Mouse (Mus musculus) forebrain, embryonic 10.5 days (tissue): ENCODE measurements at regions not wholly inside any gene's neighbourhood (a gene's known extent, or its start where the extent isn't known, plus 50 kb on each side); places are given as distances from the start of the nearest gene placed in this dataset.

ENCODE experiments used
- DNase-seq: peaks from one replicate; pipeline ENCODE4 v3.0.0-alpha.2; 2017; ENCODE audit warnings: low spot score; ENCODE audit errors: extremely low spot score
- H3K27ac ChIP-seq: fragments of 300-500 bp; sonication (generic); 2 replicates; pipeline ENCODE4 v1.5.1; 2016; ENCODE audit warnings: mild to moderate bottlenecking
- H3K27me3 ChIP-seq: fragments of 300-500 bp; sonication (generic); 2 replicates; pipeline ENCODE4 v1.6.1; 2016; ENCODE audit warnings: mild to moderate bottlenecking; ENCODE audit not compliant: poor library complexity, severe bottlenecking
- H3K36me3 ChIP-seq: fragments of 300-500 bp; sonication (generic); replicated peaks from 2 replicates; pipeline ENCODE4 v1.6.1; 2016; ENCODE audit warnings: mild to moderate bottlenecking, moderate library complexity
- H3K4me1 ChIP-seq: fragments of 300-500 bp; sonication (generic); 2 replicates; pipeline ENCODE4 v1.6.1; 2016
- H3K4me3 ChIP-seq: fragments of 300-500 bp; sonication (generic); 2 replicates; pipeline ENCODE4 v1.5.1; 2016; ENCODE audit warnings: mild to moderate bottlenecking, moderate library complexity
- H3K9me3 ChIP-seq: fragments of 300-500 bp; sonication (generic); 2 replicates; pipeline ENCODE4 v1.6.1; 2016; ENCODE audit warnings: mild to moderate bottlenecking, moderate library complexity
- WGBS: fragments of 180-500 bp; shearing (Covaris S2); methylation state at CpG from one replicate; pipeline ENCODE4 v1.1.7; 2016; 5-methylcytosine and 5-hydroxymethylcytosine counted together

DNA sequence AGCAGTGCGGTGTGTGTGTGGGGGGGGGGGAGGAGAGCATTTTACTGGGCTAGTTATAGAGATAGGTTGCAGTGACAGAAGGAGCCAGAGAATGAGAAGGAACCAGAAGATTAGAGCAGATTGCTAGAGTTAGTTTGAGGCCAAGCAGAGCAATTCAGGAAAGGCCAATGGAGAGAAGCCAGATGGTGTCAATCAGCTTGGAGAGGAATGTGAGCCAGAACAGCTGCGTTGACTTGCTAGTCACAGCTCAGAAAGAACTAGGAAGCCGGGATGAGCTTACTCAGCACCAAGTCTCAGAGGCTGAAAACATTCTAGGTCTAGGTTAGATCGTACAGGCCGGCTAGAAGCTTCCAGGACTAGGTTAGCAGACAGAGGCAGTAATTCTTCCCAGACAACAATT, 140.6 kb downstream of the Sp3 start:
- peak; percentile 9 for DNase-seq
- no peak overlapping the region for H3K27ac ChIP-seq
- H3K4me3 ChIP-seq = no peak overlapping the region
- no peaks in the 10 kb centered on the region for H3K9me3 ChIP-seq
- WGBS = 82% methylated on average over 5 of the region's 5 CpGs
- H3K4me1 ChIP-seq = peaks cover 20% of the 10 kb centered on the region; the same call in 1 of the 2 replicates
- H3K36me3 ChIP-seq = no peaks in the 10 kb centered on the region
- H3K27me3 ChIP-seq = no peaks in the 10 kb centered on the region

DNA sequence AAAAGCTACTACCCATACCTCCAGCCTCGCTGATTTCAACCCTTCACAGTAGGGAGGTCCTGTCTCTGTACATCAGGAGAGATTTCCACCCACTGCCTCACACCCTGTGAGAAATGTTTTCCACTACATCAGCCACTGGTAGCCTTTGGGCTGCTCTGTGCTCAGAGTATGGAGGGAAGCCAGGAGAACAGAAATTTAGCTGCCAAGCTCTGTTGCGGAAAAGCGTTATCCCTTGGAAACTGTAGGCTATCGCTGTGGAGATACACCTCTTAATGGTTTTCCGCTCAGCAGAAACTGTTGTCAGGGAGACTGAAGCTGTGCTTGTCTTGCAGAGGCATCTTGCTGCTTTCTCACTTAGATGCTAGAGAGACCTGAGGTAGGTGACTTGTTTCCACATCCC, 138.9 kb downstream of the Sp3 start:
- DNase-seq = no peak
- H3K27ac ChIP-seq = no peak overlapping the region
- H3K4me3 ChIP-seq = no peak overlapping the region
- 90% methylated on average over 5 of the region's 5 CpGs for WGBS
- peaks cover 20% of the 10 kb centered on the region; the same call in 1 of the 2 replicates for H3K4me1 ChIP-seq
- no peaks in the 10 kb centered on the region for H3K27me3 ChIP-seq
- no peaks in the 10 kb centered on the region for H3K36me3 ChIP-seq
- H3K9me3 ChIP-seq = no peaks in the 10 kb centered on the region

DNA sequence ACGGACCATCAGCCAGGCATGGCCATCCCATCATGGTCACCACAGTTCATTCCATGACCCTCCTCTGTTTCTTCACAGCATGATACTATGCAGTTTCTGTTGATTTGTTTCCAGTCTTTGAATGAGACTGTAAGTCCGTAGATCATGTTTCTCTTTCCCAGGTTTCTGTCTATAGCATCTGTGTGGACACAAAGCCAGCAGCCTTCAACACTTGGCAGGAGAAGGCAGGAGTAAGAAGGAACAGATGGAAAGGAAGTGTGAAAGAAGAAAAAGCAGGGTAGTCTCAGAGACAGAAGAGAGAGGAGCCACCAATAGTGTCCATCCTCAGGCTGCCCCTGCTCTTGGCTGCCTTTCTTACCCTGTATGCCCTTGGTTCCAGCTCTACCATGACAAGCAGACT, 136.6 kb downstream of the Sp3 start:
- WGBS = 90% methylated on average over 2 of the region's 2 CpGs
- H3K27me3 ChIP-seq = no peaks in the 10 kb centered on the region
- DNase-seq = peak; percentile 5
- H3K4me3 ChIP-seq = no peak overlapping the region
- no peaks in the 10 kb centered on the region for H3K36me3 ChIP-seq
- H3K9me3 ChIP-seq = no peaks in the 10 kb centered on the region
- peaks cover 8% of the 10 kb centered on the region; the same call in 1 of the 2 replicates for H3K4me1 ChIP-seq
- H3K27ac ChIP-seq = no peak overlapping the region

DNA sequence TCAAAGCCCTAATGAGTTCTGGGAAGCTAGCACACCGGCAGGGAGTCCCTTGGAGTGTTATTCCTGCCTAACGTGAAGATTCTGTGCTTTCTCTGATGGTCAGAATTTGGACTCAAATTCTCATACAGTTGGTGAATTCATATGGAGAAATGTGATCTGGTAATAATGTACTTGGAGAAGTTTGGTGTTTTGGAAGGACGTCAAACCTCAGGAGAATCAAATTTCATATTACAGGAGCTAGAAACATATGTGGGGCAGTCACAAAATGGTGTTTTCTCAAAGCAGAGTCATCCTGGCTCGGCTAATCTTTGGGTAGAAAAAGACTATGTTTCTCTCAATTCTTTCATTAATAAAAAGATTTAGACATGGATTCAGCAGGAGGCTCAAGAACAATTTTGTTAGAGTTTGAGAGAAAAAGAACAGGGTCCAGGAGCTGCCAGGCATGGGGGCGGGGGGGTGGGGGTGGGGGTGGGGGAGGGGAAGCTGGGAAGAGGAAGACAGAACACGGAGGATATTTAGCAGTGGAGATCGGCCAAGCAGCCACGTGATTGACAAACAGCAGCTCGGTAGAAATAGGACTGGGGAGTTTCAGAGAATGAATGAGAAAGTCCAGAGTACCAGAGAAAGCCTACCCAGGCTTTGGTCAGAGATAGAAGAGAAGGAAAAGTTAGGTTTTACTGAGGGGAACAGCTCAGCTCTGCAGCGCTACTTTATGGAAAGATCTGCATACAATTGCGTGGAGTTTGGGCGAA, 130.6 kb downstream of the Sp3 start:
- DNase-seq = no peak
- H3K4me3 ChIP-seq = no peak overlapping the region

DNA sequence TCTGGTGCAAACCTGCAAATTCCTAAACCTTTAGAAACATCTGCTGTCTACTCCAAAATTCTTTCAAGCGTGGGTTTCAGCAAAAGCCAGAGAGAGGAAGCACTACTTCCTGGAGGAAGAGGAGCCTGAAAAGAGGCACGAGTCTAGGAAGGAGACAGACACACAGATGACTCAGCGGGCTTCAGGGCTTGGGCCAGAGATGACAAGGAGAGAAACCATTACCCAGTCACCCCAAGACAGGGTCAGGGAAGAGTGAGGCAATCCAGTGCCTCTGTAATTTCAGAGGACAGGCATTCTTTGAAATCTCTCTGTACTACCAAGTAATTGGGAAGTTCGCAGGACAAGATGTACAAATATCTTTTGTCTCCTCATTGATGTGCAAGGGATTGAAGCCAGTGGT, 127.7 kb downstream of the Sp3 start:
- no peaks in the 10 kb centered on the region for H3K27me3 ChIP-seq
- H3K4me3 ChIP-seq = no peak overlapping the region
- 81% methylated on average over 4 of the region's 4 CpGs for WGBS
- peaks cover 6% of the 10 kb centered on the region; the same call in 1 of the 2 replicates for H3K9me3 ChIP-seq
- H3K27ac ChIP-seq = no peak overlapping the region
- H3K4me1 ChIP-seq = peaks cover 17% of the 10 kb centered on the region
- H3K36me3 ChIP-seq = no peaks in the 10 kb centered on the region
- DNase-seq = no peak

More for the DNA sequence above, 130.6 kb downstream of the Sp3 start:
- Histone ChIP-seq H3K27ac (no peak overlapping the region), H3K4me1 (peaks cover 12% of the 10 kb centered on the region), H3K27me3 (no peaks in the 10 kb centered on the region), H3K36me3 (no peaks in the 10 kb centered on the region), H3K9me3 (peaks cover 6% of the 10 kb centered on the region; the same call in 1 of the 2 replicates)
- WGBS = 57% methylated on average over 12 of the region's 12 CpGs

DNA sequence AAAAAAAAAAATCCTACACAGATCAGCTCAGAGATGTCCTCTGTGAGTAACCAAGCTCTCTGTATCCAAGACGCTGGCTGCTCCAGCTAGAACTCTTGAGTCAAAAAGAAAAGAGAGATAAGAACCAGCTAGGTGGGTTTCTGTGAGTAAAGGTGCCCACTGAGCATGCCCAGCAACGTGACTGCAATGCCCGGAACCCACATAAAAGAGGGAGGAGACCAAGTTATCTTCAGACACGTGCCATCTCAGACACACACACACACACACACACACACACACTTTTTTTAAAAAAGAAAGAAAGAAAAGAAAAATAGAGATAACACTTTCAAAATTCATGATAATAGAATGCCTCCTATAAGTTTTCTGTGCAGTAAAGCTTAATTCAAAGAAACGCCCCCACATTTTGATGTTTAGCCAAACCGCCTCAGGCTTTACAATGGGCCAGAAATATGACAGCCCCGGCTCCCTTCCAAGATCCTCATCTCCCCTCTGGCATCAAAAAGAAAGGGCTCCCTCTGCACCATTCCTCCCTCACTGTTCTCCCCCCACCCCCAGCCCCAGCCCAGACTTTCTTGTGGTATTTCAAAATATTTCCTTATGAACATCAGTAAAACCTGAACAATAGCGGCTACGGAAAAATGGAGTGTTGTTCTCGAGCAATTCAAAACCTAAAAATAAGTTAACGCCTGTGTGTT, 124.8 kb downstream of the Sp3 start:
- Histone ChIP-seq H3K4me1 (0 out of 2 replicates have a peak, but pooled peaks cover 8% of the 10 kb centered on the region), H3K27ac (no peak overlapping the region), H3K27me3 (no peaks in the 10 kb centered on the region), H3K36me3 (no peaks in the 10 kb centered on the region), H3K9me3 (peaks cover 6% of the 10 kb centered on the region; the same call in 1 of the 2 replicates), H3K4me3 (no peak overlapping the region)
- DNase-seq = no peak
- WGBS = 90% methylated on average over 11 of the region's 11 CpGs

DNA sequence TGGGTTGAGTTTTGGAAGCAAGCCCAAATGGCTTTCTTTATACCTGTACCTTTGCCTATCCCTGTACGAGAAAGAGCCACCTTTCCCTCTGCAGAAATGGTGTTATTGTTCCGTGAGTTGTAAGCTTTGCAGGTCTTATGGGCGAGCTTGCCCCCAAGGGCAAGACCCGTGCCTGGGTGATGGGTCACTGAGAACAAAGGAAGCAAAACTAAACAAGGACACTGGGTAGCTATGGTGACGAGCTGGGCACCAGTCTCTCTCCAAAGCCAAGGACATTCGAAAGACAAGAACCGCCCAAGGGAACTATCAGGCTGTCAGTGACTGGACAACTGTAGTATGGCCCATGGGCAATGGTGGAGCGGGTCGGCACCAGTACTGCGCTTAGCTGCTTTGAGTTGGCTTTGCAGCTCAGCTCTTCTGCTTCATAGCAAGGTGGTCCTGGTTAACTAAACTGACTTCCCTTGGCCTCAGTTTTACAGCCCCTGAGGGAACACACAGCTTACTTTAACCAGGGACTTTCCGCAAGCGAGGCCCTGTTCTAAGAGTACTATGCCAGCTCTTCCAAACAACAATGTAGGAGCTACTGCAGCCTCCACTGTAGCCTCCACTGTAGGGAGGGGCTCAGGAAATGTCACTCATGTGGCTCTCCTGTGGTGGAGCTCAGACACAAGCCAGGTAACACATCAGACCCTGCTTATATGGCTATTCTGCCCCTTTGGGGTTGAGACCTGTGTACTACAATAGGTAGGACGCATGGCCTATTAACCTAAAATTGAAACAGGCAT, 124.1 kb downstream of the Sp3 start:
- no peak for DNase-seq
- Histone ChIP-seq H3K27me3 (no peaks in the 10 kb centered on the region), H3K4me3 (no peak overlapping the region), H3K27ac (no peak overlapping the region), H3K9me3 (peaks cover 6% of the 10 kb centered on the region; the same call in 1 of the 2 replicates), H3K4me1 (0 out of 2 replicates have a peak, but pooled peaks cover 8% of the 10 kb centered on the region), H3K36me3 (no peaks in the 10 kb centered on the region)
- 88% methylated on average over 13 of the region's 13 CpGs for WGBS

DNA sequence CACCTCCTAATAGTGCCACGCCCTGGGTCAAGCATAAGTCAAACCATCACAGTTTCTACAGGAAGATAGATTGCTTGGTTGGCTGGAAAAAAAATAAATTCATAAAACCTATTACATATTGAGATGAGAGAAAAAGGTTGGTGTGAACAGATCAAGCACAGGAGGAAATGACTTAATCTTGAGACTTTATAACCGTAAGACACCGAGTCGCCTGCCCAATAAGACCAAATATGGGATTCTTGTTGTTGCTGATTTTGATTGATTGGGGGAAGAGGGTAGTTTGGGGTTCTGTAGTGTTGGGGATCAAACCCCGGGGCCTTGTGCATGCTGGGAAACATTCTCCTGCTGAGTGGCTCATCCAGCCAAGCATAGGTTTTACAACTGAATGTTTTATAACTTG, 122.9 kb downstream of the Sp3 start:
- DNase-seq = no peak

DNA sequence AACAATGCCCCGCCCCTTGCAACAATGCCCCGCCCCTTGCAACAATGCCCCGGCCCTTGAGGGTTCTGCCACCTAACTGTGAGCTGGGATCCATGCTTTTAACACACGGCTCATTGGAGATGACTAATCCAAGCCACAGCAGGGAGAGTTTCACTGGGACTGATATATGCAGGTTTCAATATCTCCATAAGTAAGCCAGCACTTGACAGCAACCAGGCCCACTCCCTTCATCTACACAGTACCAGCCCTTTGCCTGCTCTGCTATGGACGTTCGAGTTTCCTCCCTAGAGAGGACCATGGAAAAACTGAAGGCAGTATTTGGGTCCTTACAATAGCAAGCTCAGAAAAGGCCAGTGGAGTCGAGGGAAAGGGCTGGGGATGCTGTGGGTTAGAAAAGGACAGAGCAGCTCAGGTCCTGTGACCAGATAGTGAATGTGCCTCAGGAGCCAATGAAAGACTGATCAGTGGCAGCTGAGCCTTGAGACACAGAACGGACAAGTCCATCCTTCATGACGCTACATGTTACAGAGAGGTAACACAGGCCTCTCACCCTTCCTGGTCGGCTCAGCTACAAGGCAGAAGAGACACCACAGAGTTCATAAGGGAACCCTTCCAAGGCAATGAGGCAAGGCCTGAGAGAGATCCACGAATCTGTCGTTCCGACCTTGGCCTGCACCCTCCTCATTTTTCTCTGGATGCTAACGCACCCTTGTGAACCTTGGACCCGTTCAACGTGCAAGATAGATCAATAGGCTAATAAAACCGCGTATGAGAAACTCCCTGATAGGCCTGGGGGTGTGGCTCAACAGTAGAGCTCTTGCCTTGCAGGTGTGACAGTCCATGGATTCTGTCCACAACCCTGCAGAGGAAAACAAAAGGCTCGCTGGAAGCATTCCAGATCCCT, 114.5 kb downstream of the Sp3 start:
- Histone ChIP-seq H3K9me3 (no peaks in the 10 kb centered on the region), H3K4me3 (no peak overlapping the region), H3K27ac (no peak overlapping the region), H3K4me1 (peaks cover 11% of the 10 kb centered on the region), H3K36me3 (no peaks in the 10 kb centered on the region), H3K27me3 (no peaks in the 10 kb centered on the region)
- DNase-seq = no peak
- WGBS = 56% methylated on average over 19 of the region's 19 CpGs

More for the DNA sequence above, 122.9 kb downstream of the Sp3 start:
- H3K4me3 ChIP-seq = no peak overlapping the region
- no peaks in the 10 kb centered on the region for H3K27me3 ChIP-seq
- 97% methylated on average over 5 of the region's 5 CpGs for WGBS
- no peaks in the 10 kb centered on the region for H3K36me3 ChIP-seq
- H3K27ac ChIP-seq = no peak overlapping the region
- H3K9me3 ChIP-seq = no peaks in the 10 kb centered on the region
- H3K4me1 ChIP-seq = 0 out of 2 replicates have a peak, but pooled peaks cover 8% of the 10 kb centered on the region

DNA sequence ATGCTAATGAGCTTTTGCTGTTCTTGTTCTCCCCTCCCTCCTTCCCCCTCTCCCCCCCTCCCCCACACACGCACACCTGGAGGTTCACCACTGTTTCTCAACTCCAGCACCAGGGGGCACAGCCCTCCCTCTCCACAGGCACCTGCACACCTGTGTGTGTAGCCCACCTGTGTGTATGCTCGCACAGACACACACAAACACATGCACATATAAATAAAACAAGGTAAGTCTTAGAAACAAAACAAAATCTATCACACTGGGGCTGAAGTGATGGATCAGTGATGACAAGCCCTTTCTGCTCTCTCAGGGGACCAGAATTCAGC, 113.9 kb downstream of the Sp3 start:
- 45% methylated on average over 2 of the region's 2 CpGs for WGBS

DNA sequence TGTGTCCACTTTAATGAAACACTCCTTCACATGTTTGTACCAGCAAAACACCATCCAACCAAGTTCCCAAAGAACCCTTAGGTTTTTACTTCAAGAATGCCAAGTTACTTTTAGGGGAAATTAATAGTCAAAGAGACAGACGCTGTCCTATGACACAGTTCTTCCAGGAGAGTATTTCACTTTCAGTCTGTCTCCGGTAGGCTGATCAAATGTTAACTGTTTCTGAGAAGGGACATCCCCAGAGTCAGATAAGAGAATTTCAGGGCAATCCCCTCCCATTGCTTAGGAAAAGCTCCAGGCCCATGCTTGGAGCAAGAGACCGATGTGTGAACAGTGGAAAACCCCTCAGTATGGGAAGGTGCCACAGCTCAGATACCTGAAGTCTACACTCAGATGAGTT, 112.1 kb downstream of the Sp3 start:
- 91% methylated on average over 3 of the region's 3 CpGs for WGBS
- Histone ChIP-seq H3K36me3 (no peaks in the 10 kb centered on the region), H3K27me3 (no peaks in the 10 kb centered on the region), H3K27ac (no peak overlapping the region), H3K9me3 (no peaks in the 10 kb centered on the region), H3K4me1 (peaks cover 11% of the 10 kb centered on the region), H3K4me3 (no peak overlapping the region)
- no peak for DNase-seq

More for the DNA sequence above, 113.9 kb downstream of the Sp3 start:
- Histone ChIP-seq H3K9me3 (no peaks in the 10 kb centered on the region), H3K27me3 (no peaks in the 10 kb centered on the region), H3K27ac (no peak overlapping the region), H3K4me1 (peaks cover 11% of the 10 kb centered on the region), H3K4me3 (no peak overlapping the region), H3K36me3 (no peaks in the 10 kb centered on the region)
- DNase-seq = no peak

DNA sequence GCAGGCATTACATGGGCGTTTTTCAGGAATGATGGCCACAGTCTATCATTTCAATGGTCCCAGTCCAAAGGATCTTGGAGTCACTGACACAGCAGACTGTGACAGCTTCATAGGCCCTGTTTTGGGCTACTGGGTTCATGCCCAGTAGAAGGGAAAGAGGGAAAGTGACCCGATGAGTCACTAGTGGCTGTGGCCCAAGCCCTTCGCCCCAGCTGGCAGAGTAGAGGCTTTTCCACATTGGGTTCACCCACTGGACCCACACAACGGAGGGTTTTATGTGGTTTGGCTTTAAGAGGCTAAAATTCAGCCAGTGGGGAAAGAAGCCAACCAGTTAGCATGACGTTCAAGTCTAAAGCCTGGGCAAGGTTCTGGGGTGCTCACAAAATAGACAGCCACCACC, 108.4 kb downstream of the Sp3 start:
- no peaks in the 10 kb centered on the region for H3K27me3 ChIP-seq

More for the DNA sequence above, 108.4 kb downstream of the Sp3 start:
- 90% methylated on average over 5 of the region's 5 CpGs for WGBS
- DNase-seq = no peak
- H3K9me3 ChIP-seq = no peaks in the 10 kb centered on the region
- no peak overlapping the region for H3K4me3 ChIP-seq
- H3K36me3 ChIP-seq = no peaks in the 10 kb centered on the region
- H3K27ac ChIP-seq = no peak overlapping the region
- H3K4me1 ChIP-seq = no peaks in the 10 kb centered on the region
